Mouse (Mus musculus): ENCODE measurements at regions not wholly inside any gene's neighbourhood (a gene's known extent, or its start where the extent isn't known, plus 50 kb on each side); places are given as distances from the start of the nearest gene placed in this dataset.

- no peaks in the 10 kb centered on the region for H3K9me3 ChIP-seq
- WGBS: 87% methylated on average over 3 of the region's 3 CpGs
- DNase-seq (ENCODE audit: low spot score): no peak
- H3K4me1 ChIP-seq (replicated peaks): no peaks in the 10 kb centered on the region
- H3K4me3 ChIP-seq: no peak overlapping the region
- no peaks in the 10 kb centered on the region for H3K36me3 ChIP-seq
- H3K27me3 ChIP-seq (ENCODE audit: insufficient read depth, poor library complexity, severe bottlenecking): no peaks in the 10 kb centered on the region
- H3K27ac ChIP-seq: no peak overlapping the region
Observed at GRCm38 (mm10) chr3:144137483-144137882, 67.5 kb downstream of the Lmo4 start.

- DNase-seq (ENCODE audit: low spot score): no peak
- no peaks in the 10 kb centered on the region for H3K9me3 ChIP-seq
- WGBS: 79% methylated on average over 2 of the region's 2 CpGs
- no peak overlapping the region for H3K4me3 ChIP-seq
- H3K27me3 ChIP-seq (ENCODE audit: insufficient read depth, poor library complexity, severe bottlenecking): no peaks in the 10 kb centered on the region
- H3K27ac ChIP-seq: no peak overlapping the region
- no peaks in the 10 kb centered on the region for H3K4me1 ChIP-seq (replicated peaks)
- no peaks in the 10 kb centered on the region for H3K36me3 ChIP-seq
Observed at GRCm38 (mm10) chr3:144136432-144136831, 68.6 kb downstream of the Lmo4 start.

DNA sequence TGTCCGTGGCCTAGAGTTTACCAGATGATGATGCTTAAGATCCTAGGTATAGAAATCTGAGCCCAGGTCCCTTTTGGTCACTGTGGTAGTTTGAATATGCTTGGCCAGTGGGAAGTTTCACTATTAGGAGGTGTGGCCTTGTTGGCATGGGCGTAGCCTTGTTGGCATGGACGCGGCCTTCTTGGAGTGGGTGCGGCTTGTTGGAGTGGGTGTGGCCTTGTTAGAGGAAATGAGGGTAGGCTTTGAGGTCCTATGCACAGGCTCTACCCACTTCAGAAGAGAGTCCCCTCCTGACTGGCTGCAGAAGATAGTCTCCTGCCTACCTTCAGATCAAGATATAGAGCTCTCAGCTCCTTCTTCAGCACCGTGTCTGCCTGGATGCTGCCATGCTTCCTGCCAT lies 69.4 kb downstream of the Lmo4 start:
- no peak for DNase-seq (ENCODE audit: low spot score)
- no peak overlapping the region for H3K4me3 ChIP-seq

DNA sequence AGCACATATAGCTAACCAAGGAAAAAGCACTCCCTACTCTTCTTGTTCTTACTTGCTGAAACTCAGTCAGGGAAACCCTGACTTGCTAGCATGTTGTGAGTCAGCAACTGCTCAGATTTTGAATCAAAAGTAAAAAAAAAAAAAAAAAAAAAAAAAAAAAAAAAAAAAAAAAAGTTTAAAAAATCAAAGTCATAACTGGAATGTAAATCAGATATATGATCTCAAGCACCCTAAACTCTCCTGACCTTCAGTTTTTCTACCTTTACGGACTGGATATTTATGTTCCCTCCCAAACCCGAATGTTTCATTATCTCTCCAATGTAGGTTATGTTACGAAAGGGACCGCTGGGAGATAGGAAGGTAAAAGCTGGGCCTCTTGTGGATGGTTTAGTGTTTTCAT lies 77.0 kb downstream of the Lmo4 start:
- DNase-seq (ENCODE audit: low spot score): no peak
- Histone ChIP-seq H3K27ac (no peak overlapping the region), H3K27me3 (ENCODE audit: insufficient read depth, poor library complexity, severe bottlenecking) (no peaks in the 10 kb centered on the region), H3K36me3 (no peaks in the 10 kb centered on the region), H3K9me3 (no peaks in the 10 kb centered on the region), H3K4me3 (no peak overlapping the region), H3K4me1 (replicated peaks) (no peaks in the 10 kb centered on the region)
- 91% methylated on average over 4 of the region's 4 CpGs for WGBS

More for the DNA sequence above, 69.4 kb downstream of the Lmo4 start:
- Histone ChIP-seq H3K9me3 (no peaks in the 10 kb centered on the region), H3K4me1 (replicated peaks) (no peaks in the 10 kb centered on the region), H3K27me3 (ENCODE audit: insufficient read depth, poor library complexity, severe bottlenecking) (no peaks in the 10 kb centered on the region), H3K36me3 (no peaks in the 10 kb centered on the region), H3K27ac (no peak overlapping the region)
- 97% methylated on average over 6 of the region's 6 CpGs for WGBS

- no peak overlapping the region for H3K4me3 ChIP-seq
- no peaks in the 10 kb centered on the region for H3K27me3 ChIP-seq (ENCODE audit: insufficient read depth, poor library complexity, severe bottlenecking)
- no peaks in the 10 kb centered on the region for H3K9me3 ChIP-seq
- WGBS: 84% methylated on average over 4 of the region's 4 CpGs
- no peak overlapping the region for H3K27ac ChIP-seq
- DNase-seq (ENCODE audit: low spot score): no peak
- H3K36me3 ChIP-seq: no peaks in the 10 kb centered on the region
- no peaks in the 10 kb centered on the region for H3K4me1 ChIP-seq (replicated peaks)
Observed at GRCm38 (mm10) chr3:144124353-144124752, 80.7 kb downstream of the Lmo4 start.

GRCm38 (mm10) chr3:144123361-144124072 lies 81.5 kb downstream of the Lmo4 start:
- Histone ChIP-seq H3K4me1 (replicated peaks) (no peaks in the 10 kb centered on the region), H3K27me3 (ENCODE audit: insufficient read depth, poor library complexity, severe bottlenecking) (no peaks in the 10 kb centered on the region), H3K36me3 (no peaks in the 10 kb centered on the region), H3K9me3 (no peaks in the 10 kb centered on the region), H3K4me3 (no peak overlapping the region), H3K27ac (no peak overlapping the region)
- WGBS: 87% methylated on average over 6 of the region's 6 CpGs
- DNase-seq (ENCODE audit: low spot score): no peak

GRCm38 (mm10) chr3:144119076-144119475 lies 85.9 kb downstream of the Lmo4 start:
- Histone ChIP-seq H3K27me3 (ENCODE audit: insufficient read depth, poor library complexity, severe bottlenecking) (no peaks in the 10 kb centered on the region), H3K36me3 (no peaks in the 10 kb centered on the region), H3K4me3 (no peak overlapping the region), H3K4me1 (replicated peaks) (no peaks in the 10 kb centered on the region), H3K27ac (no peak overlapping the region), H3K9me3 (no peaks in the 10 kb centered on the region)
- 77% methylated on average over 3 of the region's 3 CpGs for WGBS
- DNase-seq (ENCODE audit: low spot score): no peak

GRCm38 (mm10) chr3:144113672-144114645 lies 91.1 kb downstream of the Lmo4 start:
- Histone ChIP-seq H3K27ac (no peak overlapping the region), H3K27me3 (ENCODE audit: insufficient read depth, poor library complexity, severe bottlenecking) (no peaks in the 10 kb centered on the region), H3K9me3 (no peaks in the 10 kb centered on the region), H3K4me3 (no peak overlapping the region), H3K4me1 (replicated peaks) (no peaks in the 10 kb centered on the region), H3K36me3 (no peaks in the 10 kb centered on the region)
- WGBS: 92% methylated on average over 11 of the region's 11 CpGs
- no peak for DNase-seq (ENCODE audit: low spot score)

DNA sequence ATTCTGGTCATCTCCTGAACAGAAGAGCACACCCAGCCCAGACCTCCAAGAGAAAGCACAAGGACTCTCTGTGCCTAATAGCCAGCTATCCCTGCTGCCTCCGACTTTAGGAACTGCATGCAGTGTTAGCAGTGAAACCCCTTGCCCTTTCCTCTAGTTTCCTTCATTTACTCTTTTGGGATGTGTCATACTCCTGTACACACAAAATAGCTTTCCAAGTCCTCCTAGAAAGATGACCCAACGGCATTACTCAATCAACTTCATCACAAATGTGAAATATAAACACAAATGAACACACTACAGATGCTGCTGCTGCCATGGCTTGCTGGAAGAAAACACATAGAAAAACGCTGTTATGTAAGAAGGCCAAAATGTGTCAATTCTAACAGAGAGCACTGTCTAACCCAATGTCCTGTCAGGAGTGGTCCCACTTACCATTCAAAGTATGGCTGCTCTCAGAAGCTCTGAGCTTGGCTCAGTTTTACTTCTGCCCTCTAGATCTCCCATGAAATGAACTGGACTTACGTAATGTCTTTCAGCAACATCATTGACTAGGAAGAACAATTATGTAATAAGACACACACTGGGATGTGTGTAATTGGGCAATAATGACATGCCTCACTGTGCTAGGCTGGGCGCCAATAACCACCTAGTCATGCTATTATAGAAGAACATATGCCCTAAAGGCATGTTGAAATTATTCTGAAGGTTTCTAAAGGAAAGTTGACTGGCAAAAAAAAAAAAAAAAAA lies 94.5 kb downstream of the Lmo4 start:
- Histone ChIP-seq H3K27me3 (ENCODE audit: insufficient read depth, poor library complexity, severe bottlenecking) (no peaks in the 10 kb centered on the region), H3K27ac (no peak overlapping the region), H3K36me3 (no peaks in the 10 kb centered on the region), H3K9me3 (no peaks in the 10 kb centered on the region), H3K4me3 (no peak overlapping the region), H3K4me1 (replicated peaks) (no peaks in the 10 kb centered on the region; the same call in 1 of the 2 replicates)
- 88% methylated on average over 5 of the region's 5 CpGs for WGBS
- DNase-seq (ENCODE audit: low spot score): no peak

DNA sequence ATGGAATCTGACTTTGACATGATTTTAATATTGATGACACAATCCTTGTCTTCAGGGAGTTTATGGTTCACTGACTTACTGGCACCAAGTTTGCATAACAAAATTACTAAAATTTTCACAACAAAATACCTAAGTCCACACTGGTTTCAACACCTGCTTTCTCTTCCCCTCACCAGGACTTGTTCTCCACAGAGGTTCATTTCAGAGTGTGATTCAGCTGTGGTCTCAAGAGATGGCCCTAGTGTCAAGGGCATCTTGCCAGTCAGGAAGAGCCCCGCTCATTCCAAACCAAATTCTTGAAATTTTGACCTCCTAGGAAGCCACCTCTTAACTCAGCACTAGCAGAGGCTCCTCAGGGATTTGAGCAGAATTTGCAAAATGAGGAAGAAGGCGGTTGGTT lies 95.3 kb downstream of the Lmo4 start:
- no peaks in the 10 kb centered on the region for H3K36me3 ChIP-seq
- no peak overlapping the region for H3K4me3 ChIP-seq
- no peak overlapping the region for H3K27ac ChIP-seq
- H3K4me1 ChIP-seq (replicated peaks): no peaks in the 10 kb centered on the region; the same call in 1 of the 2 replicates
- H3K27me3 ChIP-seq (ENCODE audit: insufficient read depth, poor library complexity, severe bottlenecking): no peaks in the 10 kb centered on the region
- 75% methylated on average over 2 of the region's 2 CpGs for WGBS
- DNase-seq (ENCODE audit: low spot score): no peak
- H3K9me3 ChIP-seq: no peaks in the 10 kb centered on the region

GRCm38 (mm10) chr3:144108310-144108709 lies 96.7 kb downstream of the Lmo4 start:
- Histone ChIP-seq H3K4me3 (no peak overlapping the region), H3K4me1 (replicated peaks) (no peaks in the 10 kb centered on the region; the same call in 1 of the 2 replicates), H3K9me3 (no peaks in the 10 kb centered on the region), H3K27me3 (ENCODE audit: insufficient read depth, poor library complexity, severe bottlenecking) (no peaks in the 10 kb centered on the region), H3K36me3 (no peaks in the 10 kb centered on the region), H3K27ac (no peak overlapping the region)
- WGBS: 81% methylated on average over 6 of the region's 6 CpGs
- no peak for DNase-seq (ENCODE audit: low spot score)

DNA sequence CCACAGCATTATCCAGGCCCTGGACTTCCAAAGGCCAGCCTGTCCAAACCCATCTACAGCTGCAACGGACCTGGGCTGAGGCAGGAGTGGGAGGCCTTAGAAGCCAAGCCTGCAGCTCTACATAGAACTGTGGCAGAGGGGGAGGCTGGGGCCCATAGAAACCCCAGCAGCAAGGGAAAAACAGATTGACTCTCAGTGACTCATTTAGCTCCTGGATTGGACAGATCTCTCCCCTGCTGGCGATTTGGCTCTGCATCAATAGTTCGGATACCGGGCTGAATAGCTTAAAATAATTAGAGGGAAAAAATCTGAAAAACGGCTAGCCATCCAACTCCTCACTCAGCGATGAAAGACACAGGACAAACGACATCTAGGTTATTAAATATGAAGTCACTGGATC lies 97.4 kb downstream of the Lmo4 start:
- Histone ChIP-seq H3K27me3 (ENCODE audit: insufficient read depth, poor library complexity, severe bottlenecking) (no peaks in the 10 kb centered on the region), H3K4me3 (no peak overlapping the region), H3K36me3 (no peaks in the 10 kb centered on the region), H3K4me1 (replicated peaks) (no peaks in the 10 kb centered on the region; the same call in 1 of the 2 replicates), H3K27ac (no peak overlapping the region), H3K9me3 (no peaks in the 10 kb centered on the region)
- no peak for DNase-seq (ENCODE audit: low spot score)
- 73% methylated on average over 7 of the region's 7 CpGs for WGBS

All from hindbrain, embryonic 10.5 days (tissue).